16 mouse cellular contexts compared by ENCODE assay signal in the genomic region with DNA sequence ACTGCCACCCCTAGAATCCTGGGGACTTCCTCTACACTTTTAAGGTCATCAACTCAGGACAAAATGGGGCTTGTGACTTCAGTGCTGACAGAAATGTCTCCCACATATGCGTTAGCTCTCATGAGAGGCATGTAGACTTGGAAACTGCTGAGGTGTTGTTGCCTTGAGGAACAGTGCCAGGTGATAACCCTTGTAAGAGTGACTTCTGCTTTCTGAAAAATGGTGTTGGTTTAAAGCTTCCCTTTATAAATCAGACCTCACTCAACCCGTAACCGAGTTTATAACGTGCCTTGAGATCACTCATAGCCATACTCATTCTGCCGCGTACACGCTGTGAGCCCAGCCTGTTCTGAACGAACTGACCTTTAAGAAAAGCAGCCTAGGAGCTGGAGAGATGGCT. TPM values are rescaled to one million over a fixed set of nuclear protein-coding genes. Genes with fewer than 3 reads are reported as not detected.
DNase-seq lines count a peak whose midpoint lies in the region; ATAC-seq lines count a peak whose summit lies in the region.
"Had no signal": no experiment of that assay in that cellular context is flagged by ENCODE, and none has a peak within 500 bp of the region (broad histone marks: within the 10 kb centered on the region; RNA-seq: fewer than 3 reads in every experiment).

No protein-coding gene starts in this region.

- H3K27ac ChIP-seq in intestine, embryonic 16.5 days (ENCODE audit: low read length) = no peak overlapping the region
- H3K27ac ChIP-seq: embryonic facial prominence, embryonic 12.5 days; forebrain, embryonic 12.5 days; heart, embryonic 13.5 days; hindbrain, embryonic 13.5 days; intestine, embryonic 15.5 days had no signal

- peaks cover 2% of the 10 kb centered on the region; the same call in 1 of the 2 replicates for H3K4me1 ChIP-seq in intestine, embryonic 16.5 days (ENCODE audit: control insufficient read depth, insufficient read depth, low read length)

- H3K9me3 ChIP-seq in intestine, embryonic 16.5 days (ENCODE audit: control insufficient read depth, low read length) = no peaks in the 10 kb centered on the region
- H3K9me3 ChIP-seq: embryonic facial prominence, embryonic 12.5 days; forebrain, embryonic 12.5 days; heart, embryonic 13.5 days; hindbrain, embryonic 13.5 days; intestine, embryonic 15.5 days had no signal

- no peak overlapping the region for H3K9ac ChIP-seq in intestine, embryonic 16.5 days (ENCODE audit: low read depth, low read length)
- H3K9ac ChIP-seq: embryonic facial prominence, embryonic 12.5 days; forebrain, embryonic 12.5 days; forebrain, postnatal 0 days; heart, embryonic 13.5 days; hindbrain, embryonic 13.5 days; intestine, embryonic 15.5 days had no signal

- no peak overlapping the region for H3K4me3 ChIP-seq in intestine, embryonic 16.5 days (ENCODE audit: low read length)
- H3K4me3 ChIP-seq: embryonic facial prominence, embryonic 12.5 days; forebrain, embryonic 12.5 days; heart, embryonic 13.5 days; hindbrain, embryonic 13.5 days; intestine, embryonic 15.5 days had no signal

- no peaks in the 10 kb centered on the region for H3K36me3 ChIP-seq in intestine, embryonic 16.5 days (ENCODE audit: control insufficient read depth, insufficient read depth, low read length)
- H3K36me3 ChIP-seq: embryonic facial prominence, embryonic 12.5 days; forebrain, embryonic 12.5 days; heart, embryonic 13.5 days; hindbrain, embryonic 13.5 days; intestine, embryonic 15.5 days had no signal

- no peak overlapping the region for H3K4me2 ChIP-seq in intestine, embryonic 16.5 days (ENCODE audit: low read depth, low read length)
- H3K4me2 ChIP-seq: embryonic facial prominence, embryonic 12.5 days; forebrain, embryonic 12.5 days; heart, embryonic 13.5 days; hindbrain, embryonic 13.5 days; intestine, embryonic 15.5 days had no signal

- peak; percentile 53 for ATAC-seq in megakaryocyte, adult 5-6 weeks (ENCODE audit: poor library complexity, severe bottlenecking)
- ATAC-seq in intestine, embryonic 16.5 days = no peak
- no peak for ATAC-seq in CD4-positive, CD25-positive, alpha-beta regulatory T cell, adult 4 months

- no peaks in the 10 kb centered on the region for H3K27me3 ChIP-seq in intestine, embryonic 16.5 days (replicated peaks; ENCODE audit: control insufficient read depth, insufficient read depth, low read length)
- H3K27me3 ChIP-seq: embryonic facial prominence, embryonic 12.5 days; intestine, embryonic 15.5 days had no signal

- DNase-seq in spleen, postnatal 36 days (ENCODE audit: low spot score in 2 of 2) = peak; percentile 11 to 16
- no peak for DNase-seq in spleen, postnatal 14 days (ENCODE audit: low spot score in 2 of 2)
- peak; percentile 34 for DNase-seq in MEL-GATA-1-ER (ENCODE audit: extremely low read depth, low read depth)
- DNase-seq in ovary, postnatal 10 days (ENCODE audit: low spot score) = no peak
- DNase-seq: cerebellum, adult 11 months; gastrocnemius, postnatal 14 days; heart, adult 11 months had no signal

- 70% methylated on average over 8 of the region's 8 CpGs for WGBS in intestine, embryonic 16.5 days

RNA-seq across cellular contexts. Expression of a gene that starts 4.6 kb away (rescaled TPM):
- 9.8 and 11.4 TPM in 2 replicates for total RNA-seq in megakaryocyte, adult 5-6 weeks (2015)
- total RNA-seq in megakaryocyte, adult 5-6 weeks (2017) = 3.4 and 7.9 TPM in 2 replicates
- 77.0 and 77.1 TPM in 2 replicates for polyA plus RNA-seq in intestine, embryonic 16.5 days (2015; fragmentation: Nextera tagmentation; extraction: Ambion mirVana)
- polyA plus RNA-seq in CD4-positive, CD25-positive, alpha-beta regulatory T cell, adult 4 months (2017; shearing (Covaris generic)) = 10 to 100 TPM; 16.4 to 21.2 TPM

RNA-seq across cellular contexts. Expression of a gene that starts 41.9 kb away (rescaled TPM):
- total RNA-seq in megakaryocyte, adult 5-6 weeks (2015) = 1.3 and 2.2 TPM in 2 replicates
- total RNA-seq in megakaryocyte, adult 5-6 weeks (2017) = 5.7 and 9.8 TPM in 2 replicates
- 20.1 and 24.4 TPM in 2 replicates for polyA plus RNA-seq in intestine, embryonic 16.5 days (2015; fragmentation: Nextera tagmentation; extraction: Ambion mirVana)
- polyA plus RNA-seq in CD4-positive, CD25-positive, alpha-beta regulatory T cell, adult 4 months (2017; shearing (Covaris generic)) = 10 to 100 TPM in 1 of 2 experiments, 1 to 10 TPM in 1; 5.7 to 11.1 TPM

Comparison
In these comparisons a context has a peak if more than half of its experiments do, and no peak if none do; other contexts are left out.
1. DNase-seq: peak in spleen, postnatal 36 days (2 of 2) and MEL-GATA-1-ER (single experiment); none in spleen, postnatal 14 days (0 of 2) and ovary, postnatal 10 days (single experiment).